Mouse (Mus musculus): ENCODE measurements around the gene Syk.

Syk gene

GRCm38 (mm10) chr13:52602752-52603151 is 19.8 kb downstream of the Syk start:
- DNase-seq, result no peak

GRCm38 (mm10) chr13:52603704-52604349 is 20.9 kb downstream of the Syk start:
- no peak for DNase-seq

GRCm38 (mm10) chr13:52605006-52605405 is 22.0 kb downstream of the Syk start:
- no peak for DNase-seq

GRCm38 (mm10) chr13:52605911-52606310 is 22.9 kb downstream of the Syk start:
- no peak for DNase-seq

- DNase-seq, result no peak
These were observed 23.8 kb downstream of the Syk start for GRCm38 (mm10) chr13:52606656-52607275.

- DNase-seq, result no peak
These were observed 25.0 kb downstream of the Syk start for GRCm38 (mm10) chr13:52607964-52608363.

GRCm38 (mm10) chr13:52610463-52610862 is 27.5 kb downstream of the Syk start:
- DNase-seq, result no peak

GRCm38 (mm10) chr13:52613266-52613665 is 30.3 kb downstream of the Syk start:
- no peak for DNase-seq

GRCm38 (mm10) chr13:52615085-52615484 is 32.1 kb downstream of the Syk start:
- no peak for DNase-seq

GRCm38 (mm10) chr13:52617096-52617714 is 34.2 kb downstream of the Syk start:
- DNase-seq, result no peak

GRCm38 (mm10) chr13:52618592-52618991 is 35.6 kb downstream of the Syk start:
- DNase-seq, result no peak

- DNase-seq, result no peak
These were observed 36.5 kb downstream of the Syk start for GRCm38 (mm10) chr13:52619482-52619881.

- DNase-seq, result peak; percentile 59 to 69
These were observed 41.1 kb downstream of the Syk start for GRCm38 (mm10) chr13:52624038-52624437.

GRCm38 (mm10) chr13:52628602-52629001 is 45.6 kb downstream of the Syk start:
- DNase-seq, result peak in 1 of 2 experiments; percentile 53

GRCm38 (mm10) chr13:52631624-52632023 is 48.7 kb downstream of the Syk start:
- DNase-seq, result no peak

- no peak for DNase-seq
These were observed 52.5 kb downstream of the Syk start for GRCm38 (mm10) chr13:52635484-52635883.

- no peak for DNase-seq
These were observed 53.3 kb downstream of the Syk start for GRCm38 (mm10) chr13:52636176-52636748.

- no peak for DNase-seq
These were observed 63.6 kb downstream of the Syk start for GRCm38 (mm10) chr13:52646566-52646965.

GRCm38 (mm10) chr13:52647996-52648712 is 65.2 kb downstream of the Syk start:
- DNase-seq, result no peak

- no peak for DNase-seq
These were observed 66.9 kb downstream of the Syk start for GRCm38 (mm10) chr13:52649791-52650418.

GRCm38 (mm10) chr13:52651383-52652252 is 68.6 kb downstream of the Syk start:
- DNase-seq, result peak in 1 of 2 experiments; percentile 66

GRCm38 (mm10) chr13:52652253-52652628 is 69.3 kb downstream of the Syk start:
- DNase-seq, result no peak

All from kidney, postnatal 25 days (tissue).